Mouse (Mus musculus) ovary, postnatal 14 days (tissue): Measurements from ENCODE around the gene Kif23.

Source experiments
- DNase-seq: peaks from one replicate; pipeline ENCODE4 v3.0.0; 2022; ENCODE audit warnings: low spot score

Gene Kif23

DNA sequence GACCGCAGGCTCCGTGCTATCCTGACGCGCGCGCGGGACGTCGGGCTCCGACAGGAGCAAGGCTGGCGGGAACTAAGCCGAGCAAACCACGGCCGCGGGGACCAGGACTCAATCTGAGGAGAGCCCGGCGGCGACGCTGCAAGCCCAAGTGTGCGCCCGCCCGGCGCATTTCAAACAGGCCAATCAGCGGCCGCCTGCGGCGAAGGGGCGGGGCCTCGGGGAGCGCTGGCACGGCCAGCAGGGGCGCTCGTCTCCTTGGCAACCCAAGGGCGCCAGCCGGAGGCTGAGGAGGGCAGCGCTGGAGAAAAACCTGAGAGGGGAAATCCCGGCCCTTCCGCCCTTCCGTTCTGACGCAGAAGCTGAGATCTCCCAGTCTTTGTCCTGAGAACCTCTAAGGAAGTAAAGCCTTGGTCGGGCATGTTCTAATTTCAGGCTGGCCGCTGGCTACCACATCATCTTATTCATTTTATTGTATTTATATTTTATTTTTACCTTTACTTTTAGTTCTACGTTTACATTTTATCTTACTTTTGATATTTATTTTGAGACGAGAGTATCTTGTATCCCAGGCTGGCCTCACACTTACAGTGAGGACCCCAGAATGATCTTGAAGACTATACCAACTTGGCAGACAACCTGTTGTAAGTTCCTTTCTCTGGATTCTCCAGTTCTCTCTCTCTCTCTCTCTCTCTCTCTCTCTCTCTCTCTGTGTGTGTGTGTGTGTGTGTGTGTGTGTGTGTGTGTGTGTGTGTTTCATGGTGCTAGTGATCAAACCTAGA, at the start of gene Kif23:
Kif23 (minus strand) TSS at position 152 of the 779 bp plus-strand sequence.
- peak; percentile 97 for DNase-seq

DNA sequence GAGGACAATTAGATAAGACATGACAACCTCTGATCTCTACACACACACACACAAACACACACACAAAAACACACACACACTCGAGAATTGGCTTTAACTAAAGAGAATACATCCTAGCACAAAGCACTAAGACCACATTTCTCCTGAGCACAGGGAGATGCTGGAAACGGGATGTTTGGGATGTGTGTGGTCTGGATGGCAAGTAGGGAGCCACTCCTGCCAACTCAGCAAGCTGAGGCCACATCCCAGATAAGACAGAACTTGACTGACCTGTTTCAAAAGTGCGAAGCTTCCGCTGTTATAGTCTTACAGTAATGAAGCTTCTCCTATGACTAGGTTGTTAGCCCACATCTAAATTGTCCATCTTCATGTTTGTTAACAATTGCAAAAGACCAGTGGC, 44.6 kb upstream of the Kif23 start:
- no peak for DNase-seq

DNA sequence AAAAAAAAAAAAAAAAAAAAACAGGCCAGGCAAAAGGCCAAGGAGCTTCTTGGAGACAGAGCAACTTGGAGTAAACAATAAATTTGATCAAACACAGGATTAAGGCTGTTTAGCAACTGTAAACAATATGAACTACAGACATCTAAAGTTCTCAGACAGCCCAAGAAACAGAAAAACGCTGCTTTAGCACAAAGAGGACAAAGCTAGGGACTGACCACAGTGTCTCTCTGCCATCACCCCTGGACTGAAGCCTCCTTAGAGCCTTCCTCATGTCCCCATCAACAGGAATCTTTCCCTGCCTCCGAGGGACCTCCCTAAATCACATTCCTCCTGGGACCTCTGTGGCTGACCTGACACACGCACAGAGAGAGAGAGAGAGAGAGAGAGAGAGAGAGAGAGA, 44.2 kb upstream of the Kif23 start:
- DNase-seq: no peak

DNA sequence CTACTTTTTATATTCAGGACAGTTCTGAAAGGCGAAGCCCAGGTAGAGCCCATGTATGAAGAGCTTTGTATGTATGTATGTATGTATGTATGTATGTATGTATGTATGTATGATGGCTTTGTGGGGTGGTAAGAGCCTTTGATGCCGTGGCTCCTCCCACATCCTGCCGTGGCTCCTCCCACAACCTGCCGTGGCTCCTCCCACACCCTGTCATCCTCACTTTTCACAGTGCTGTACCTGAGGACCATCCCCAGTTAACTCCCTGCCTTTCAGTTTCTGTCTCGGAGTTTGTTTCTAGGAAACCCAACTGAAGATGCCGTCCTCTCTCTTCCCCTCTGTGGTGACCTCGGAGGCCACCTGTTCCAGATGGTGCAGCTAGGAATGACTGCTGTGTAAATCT, 39.5 kb upstream of the Kif23 start:
- no peak for DNase-seq

DNA sequence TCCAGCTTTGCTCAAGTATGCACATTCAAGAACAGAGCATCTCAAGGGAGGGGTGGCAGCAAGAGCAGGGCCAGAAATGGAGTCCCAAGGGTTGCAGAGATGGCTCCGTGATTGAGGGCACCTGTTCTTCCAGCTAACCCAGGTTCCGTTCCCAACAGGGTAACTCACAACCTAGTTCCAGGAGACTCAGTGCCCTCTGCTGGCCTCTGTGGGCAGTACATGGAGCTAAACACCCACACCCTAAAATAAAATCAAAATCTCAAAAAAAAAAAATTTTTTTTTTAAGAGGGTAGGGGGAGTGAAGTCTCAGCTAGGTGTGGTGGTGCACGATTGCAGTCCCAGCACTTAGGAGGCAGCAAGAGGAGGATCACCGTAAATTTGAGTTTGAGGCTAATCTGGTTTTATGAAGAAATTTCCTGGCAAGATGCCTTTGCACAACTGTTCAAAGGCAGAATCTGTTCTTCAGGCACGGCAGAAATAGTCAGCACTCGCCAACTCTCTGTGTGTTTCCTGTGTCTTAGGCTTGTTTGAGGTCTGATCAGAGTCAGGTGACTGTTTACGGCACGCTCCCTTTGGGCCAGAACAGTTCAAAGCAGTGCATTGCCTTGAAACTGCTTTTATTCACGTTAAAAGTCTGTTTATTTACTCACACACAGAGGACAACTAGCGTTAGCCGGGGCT, 38.7 kb upstream of the Kif23 start:
- DNase-seq: peak; percentile 34

DNA sequence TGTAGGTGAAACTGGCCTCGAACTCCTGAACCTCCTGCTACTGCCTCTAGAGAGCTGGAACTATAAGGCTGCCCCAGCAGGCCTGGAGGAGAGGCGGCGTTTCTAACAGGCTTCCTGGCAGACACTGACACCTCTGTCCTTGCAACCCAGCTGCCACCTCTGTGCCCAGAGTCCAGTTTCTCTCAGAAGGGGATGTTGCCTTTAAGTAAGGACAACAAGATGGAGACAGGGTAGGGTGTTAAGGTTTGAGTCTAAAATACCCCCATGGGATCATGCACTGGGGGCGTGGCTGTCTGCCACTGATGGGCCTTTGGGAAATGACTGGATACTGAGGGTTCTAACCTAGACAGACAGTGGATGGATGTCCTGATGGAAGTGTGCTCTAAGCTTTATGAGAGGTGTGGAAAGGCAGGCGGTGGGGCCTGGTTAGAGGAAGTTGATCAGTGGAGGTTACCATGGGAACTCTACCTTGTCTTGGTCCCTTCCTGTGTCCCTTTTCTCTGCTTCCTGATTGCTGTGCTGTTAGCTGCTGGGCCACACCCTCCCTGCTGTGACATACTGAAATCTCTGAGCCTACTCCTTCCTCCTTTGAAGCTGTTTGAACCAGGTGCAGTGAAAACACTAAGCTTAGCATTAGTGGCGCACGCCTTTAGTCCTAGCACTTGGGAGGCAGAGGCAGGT, 36.5 kb upstream of the Kif23 start:
- DNase-seq: no peak

DNA sequence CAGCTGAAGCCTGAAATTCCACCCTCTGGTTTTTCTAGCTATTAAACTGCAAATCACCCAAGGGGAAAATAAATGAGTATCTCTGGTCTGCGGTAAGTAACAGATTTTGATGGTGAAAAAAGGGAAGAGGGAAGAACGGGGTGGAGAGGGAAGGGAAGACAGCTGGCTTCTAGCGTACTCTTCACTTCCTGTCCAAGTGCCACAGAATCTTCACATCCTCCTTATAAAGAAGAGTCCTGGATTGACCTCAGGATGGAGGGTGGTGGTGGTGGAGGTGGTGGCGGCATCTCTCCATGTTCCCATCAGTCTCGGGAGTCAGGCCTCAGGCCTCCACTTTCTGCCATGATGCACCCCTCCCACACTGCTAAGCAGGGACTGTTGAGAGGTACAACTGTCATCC, 35.3 kb upstream of the Kif23 start:
- DNase-seq: no peak

DNA sequence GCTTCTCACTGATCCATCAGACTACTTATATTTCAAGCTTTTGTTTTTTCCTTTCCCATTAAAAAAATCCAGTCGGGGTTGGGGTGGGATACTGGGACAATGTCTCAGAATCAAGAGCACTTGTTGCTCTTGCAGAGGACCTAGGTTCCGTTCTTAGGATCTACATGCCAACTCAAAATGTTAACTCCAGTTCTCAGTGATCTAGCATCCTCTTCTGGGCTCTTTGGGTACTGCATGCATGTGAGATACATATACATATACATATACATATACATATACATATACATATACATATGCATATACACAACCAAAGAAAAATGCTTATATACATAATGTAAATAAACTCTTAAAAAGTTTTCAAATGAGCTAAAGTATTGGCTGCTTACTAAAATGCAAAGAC, 33.4 kb upstream of the Kif23 start:
- no peak for DNase-seq

DNA sequence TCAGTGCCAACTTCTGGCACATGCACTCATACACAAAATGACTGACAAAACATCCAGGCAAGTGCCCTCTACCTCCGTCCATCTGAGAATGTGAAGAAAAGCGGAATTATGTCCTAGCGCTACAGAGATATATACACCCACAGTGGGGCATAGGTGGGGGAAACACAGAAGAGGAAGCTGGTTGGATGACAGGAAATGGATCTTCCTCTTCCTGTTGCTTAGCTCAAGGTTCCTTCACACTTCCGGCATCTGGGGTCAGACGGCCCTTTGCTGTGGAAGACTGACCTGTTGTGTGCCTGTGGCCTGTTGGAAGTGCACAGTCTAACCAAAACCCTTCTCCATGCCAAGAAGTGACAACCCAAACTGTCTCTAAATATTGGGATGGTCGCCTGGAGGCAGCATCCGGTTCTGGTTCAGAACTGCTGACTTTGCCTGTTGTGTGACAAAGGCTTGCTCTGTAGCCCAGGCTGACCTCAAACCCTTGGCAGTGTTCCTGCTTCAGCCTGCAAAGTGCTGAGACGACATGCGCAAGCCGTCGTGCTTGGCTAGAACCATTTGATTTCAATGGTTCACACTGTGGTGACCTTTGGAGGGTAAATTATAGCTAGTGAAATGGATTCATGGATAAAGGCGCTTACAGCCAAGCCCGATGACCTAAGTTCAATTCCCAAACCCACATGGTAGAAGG, 30.8 kb upstream of the Kif23 start:
- no peak for DNase-seq

DNA sequence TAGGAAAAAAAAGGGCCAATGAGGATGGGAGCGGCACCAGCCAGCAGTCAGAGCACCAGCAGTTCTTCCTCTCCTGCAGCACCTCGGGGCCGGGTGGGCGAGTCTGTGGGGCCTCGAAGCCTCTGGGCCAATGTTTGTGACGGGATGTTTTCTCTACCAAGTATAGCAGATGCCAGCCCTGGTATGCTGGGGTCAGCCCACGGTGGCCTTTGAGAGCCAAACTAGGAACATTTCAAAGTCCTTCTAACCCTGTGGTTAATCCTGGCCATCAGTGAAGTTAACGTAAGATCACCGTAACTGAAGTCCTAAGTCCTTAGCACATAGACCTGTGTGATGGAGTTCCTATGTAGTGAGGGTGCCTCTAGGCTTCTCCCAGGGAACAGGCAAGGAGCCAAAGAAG, 25.5 kb upstream of the Kif23 start:
- no peak for DNase-seq

DNA sequence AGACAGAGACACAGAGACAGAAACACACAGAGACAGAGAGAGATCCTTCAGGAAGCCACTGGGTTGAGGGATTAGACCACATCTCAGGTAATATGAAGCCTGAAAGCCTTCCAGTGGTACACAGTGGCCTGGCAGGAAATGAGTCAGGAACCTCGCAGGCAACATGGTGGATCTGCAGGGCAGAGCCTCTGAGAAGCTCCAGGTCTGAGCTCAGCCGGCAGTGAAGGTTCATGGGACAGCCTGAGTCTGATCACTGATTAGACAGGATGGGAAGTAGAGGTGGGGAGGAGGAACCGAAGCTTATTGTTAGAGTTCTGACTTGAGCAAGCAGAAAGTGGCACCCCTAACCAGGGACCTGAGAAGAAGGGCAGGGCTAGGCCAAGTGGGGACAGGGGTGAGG, 24.5 kb upstream of the Kif23 start:
- no peak for DNase-seq

DNA sequence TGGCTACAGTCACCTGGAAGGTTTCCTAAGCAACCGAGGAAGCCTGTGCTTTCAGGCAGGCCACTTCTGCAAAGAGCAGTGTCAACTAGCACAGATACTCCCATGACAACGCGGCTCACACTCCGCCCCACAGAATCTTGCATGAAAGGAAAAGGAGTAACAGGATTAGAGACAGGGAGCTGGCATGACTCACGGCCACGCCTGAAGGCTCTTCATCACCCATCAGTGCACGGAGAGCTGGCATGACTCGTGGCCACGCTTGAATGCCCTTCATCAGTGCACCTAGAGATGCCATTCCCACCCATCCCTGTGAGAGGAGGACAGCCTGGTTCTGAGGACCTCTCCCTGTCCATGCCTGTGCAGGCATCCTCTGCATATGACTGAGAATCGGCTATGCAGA, 20.8 kb upstream of the Kif23 start:
- no peak for DNase-seq

DNA sequence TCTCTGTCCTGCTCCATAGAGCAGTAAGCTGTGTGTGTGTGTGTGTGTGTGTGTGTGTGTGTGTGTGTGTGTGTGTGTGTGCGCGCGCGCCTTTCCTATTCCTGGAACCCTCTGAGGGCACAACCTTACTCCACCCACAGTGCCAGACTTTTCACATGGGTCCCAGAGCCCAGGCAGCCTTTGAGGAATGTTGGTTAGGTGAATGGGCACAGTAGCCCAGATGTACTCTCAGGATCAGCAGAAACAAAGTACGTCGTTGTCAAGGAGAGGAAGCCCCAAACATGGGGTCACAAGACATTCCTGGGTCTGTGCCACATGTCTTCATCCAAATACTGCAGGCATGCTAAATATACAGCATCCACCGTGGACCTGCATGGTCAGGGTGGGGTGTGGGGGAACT, 19.4 kb upstream of the Kif23 start:
- no peak for DNase-seq

DNA sequence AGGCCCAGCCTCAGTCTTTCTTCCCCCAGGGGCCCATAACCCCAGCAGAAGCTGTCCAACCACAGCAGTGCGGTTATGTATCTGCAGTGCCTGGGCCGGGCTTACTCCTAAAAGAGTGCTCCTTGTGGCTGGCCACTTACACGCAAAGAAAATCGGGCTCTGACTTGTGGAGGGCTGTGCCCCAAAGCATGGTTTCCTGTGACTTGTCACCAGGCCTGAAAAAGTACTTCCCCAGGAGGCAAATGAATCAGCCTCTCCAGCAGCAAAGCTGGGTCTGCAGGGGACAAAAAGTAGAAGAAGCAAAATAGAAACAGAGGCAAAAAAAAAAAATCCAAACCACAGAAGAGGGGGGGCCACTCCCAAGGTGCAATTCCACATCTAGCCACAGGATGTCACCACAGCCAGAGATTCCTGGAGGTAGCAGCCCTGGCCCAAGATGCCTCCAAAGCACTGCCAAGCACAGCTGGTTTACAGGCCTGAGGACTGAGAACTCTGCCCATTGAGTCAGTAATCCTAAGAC, 18.9 kb upstream of the Kif23 start:
- peak; percentile 74 for DNase-seq

DNA sequence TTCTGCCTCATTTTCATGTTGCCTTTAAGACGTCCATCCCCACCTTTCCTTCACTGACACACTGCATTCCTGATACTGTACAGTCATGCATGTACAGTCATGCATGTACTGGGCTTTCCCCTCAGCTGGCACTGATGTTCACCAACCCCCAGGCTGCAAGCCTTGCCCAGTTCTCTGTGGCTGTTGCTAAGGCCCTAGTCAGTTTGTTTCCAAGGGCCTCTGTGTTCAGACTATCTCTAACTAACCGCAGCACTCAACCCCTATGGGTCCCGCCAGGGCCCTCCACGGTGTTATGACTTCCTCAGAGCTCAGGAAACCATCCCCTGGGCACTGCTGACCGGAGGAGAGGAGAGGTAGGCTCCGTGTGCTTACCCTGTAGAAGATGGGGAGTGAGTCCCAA, 16.8 kb upstream of the Kif23 start:
- DNase-seq: no peak

DNA sequence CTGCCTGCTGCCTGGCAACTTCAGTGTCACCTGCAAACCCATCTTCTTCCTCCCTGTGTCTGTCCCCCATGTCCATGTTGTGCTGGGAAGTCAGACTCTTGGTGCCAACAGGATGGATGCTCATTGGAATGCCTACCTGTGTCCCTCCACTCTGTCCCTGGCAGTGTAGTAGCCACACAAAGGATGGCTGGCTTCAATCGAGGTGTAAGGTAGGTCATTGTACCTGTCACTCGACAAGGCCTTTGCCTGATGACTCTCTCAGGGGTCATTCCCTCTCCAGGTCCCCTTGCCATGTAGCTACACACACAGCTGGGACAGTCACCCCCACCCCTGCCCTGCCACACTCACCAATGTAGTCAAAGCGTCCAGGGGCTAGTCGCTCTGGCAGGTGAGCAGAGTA, 14.6 kb upstream of the Kif23 start:
- no peak for DNase-seq

DNA sequence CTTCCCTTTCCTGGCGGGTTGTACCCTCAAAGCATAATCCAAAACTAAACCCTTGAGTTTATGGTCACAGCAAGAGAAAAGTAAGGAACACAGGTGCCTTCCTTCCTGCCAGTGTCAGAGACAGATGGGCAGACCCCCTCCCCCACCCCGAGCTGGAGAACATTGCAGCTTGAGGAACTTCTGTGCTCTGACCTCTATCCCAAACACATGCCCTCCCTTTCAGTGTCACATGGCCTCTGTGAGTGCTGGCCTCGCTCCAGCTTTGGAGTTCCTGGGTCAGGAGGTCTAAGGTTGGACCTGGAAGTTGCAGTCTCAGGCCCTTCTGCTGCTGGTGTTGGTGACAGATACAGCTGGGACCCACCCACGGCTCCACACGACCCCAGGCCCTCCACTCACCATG, 14.2 kb upstream of the Kif23 start:
- DNase-seq: no peak

DNA sequence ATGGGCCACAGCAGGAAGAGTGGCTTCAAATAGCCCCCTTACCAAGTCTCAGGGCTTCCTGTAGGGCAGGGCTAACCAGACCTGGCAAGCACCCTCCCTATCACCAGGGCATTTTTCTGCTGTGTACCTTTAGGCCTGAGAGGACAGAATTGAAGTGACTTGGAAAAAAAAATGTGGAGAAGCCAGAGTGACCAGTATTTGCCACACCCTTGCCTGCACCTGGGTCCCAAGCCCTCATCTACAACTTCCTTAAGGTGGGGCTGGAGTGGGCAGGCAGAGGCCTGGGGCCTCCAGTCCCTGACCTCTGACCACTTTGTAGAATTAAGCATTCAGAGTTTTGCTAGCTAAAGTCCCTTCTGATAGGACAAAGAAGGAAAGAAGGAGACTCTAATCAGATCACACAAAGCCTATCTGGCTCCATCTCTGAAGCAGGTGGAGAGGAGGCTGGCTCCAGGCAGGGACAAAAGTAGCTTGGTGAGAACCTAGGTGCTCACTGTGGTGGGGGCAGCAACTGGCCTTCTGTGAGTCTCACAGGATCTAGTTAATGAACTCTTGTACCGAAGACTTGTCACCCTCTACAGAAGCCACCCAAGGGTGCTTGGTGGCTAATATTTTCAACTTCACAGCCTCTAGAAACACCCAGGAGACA, 13.5 kb upstream of the Kif23 start:
- DNase-seq: no peak

DNA sequence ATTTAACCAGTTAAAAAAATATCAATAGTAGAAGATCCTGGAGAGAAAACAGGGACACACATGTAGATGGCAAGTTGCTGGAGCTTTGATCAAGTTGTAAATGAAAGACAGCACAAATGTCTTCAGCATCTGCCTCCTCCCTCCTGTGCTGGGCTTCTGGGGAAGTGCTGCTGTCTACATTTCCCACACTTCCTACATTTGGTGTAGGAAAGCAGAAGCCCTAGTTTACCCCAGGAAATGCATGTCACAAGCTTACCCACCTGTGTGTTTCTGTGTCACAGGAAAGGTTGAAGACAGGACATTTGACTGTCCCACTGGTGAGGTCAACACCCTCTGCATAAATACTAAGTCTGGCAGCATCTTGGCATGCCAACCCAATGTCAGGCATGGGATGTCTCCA, 8.1 kb upstream of the Kif23 start:
- DNase-seq: no peak

DNA sequence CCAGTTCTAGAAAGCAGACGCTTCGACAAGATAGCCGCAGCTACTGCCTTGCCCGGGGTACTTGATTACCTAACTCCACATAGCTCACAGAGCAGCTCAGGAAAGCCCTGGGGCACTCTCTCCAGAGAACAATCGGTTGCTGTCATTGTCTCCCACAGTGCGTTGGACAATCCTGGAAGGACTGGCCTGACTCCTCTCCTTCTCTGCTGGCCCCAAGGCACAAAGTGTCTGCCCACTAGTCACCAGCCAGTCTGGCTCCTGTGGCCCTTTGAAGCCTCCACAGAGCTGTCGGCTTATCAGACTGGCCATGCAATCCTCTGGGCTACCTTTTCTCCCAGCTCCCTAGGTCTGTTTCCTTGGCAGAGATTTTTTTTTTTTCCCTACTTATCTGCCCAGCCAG, 5.7 kb upstream of the Kif23 start:
- no peak for DNase-seq

DNA sequence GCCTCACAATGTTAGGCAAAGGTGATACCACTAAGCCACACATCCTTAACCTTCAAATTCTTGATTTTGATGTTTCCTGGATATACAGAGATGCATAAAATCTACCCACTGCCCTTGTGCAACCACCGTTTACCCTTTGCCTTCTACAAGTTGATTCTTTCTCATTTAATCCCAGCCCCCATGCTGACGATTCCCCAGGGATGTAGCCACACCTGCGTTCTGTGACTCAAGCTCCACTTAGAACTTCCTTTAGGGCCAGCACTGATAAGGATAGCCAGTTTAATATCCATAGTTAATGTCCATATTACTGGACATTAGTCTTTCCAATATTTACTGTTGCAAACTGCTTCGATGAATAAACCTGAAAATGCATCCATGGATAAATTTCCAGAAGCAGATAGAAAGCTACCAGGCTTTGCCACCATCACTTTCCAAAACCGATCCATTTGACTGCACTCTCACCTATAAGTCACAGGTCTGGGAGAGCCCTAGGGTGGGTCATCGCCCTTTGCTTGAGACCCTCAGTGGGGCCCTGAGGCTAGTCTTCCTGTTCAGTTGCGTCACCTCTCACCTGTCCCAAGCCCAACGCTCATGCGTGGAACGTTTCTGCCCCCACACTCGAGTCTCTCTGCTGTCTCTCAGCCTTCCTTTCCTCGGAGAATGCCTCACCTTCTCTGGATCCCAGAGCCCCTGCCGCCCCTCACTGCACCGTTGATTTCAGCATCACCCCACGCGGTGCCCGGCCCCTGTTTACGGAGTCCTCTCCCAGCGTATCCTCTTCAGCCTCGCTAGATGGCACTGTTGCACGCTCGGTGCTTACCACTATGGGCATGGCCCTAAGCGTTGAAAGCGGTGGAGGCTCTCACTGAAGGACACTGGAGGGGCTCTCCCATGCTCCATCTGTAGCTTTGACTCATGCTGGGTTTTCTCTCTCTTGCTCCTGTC, 1.1 kb upstream of the Kif23 start:
- DNase-seq: peak; percentile 58
